Mouse (Mus musculus): ENCODE measurements at regions not wholly inside any gene's neighbourhood (a gene's known extent, or its start where the extent isn't known, plus 50 kb on each side); places are given as distances from the start of the nearest gene placed in this dataset.

DNA sequence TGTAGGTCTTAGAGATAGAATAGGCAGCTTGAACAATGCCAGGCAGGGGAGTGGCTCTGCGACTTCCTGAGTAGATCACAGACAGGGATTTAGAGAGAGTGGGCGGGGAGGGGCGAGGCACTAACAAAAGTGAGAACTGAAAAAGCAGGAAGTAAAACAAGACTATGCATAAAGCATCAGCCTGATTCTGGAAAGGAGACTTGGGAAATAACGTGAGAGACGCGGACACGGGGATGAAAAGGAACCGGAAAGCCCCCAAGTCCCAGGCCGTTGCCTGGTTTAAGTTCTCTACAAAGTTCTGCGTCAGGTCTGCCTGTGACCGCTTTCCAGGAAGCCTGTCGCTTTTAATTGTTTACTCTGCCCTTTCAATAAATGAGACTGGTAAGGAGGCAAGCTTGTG lies 86.3 kb downstream of the D16Ertd472e start:
- H3K4me2 ChIP-seq (replicated peaks; ENCODE audit: low read depth, low read length, severe bottlenecking): peak overlapping the region; percentile 20; the same call in 1 of the 2 replicates
- no peak for ATAC-seq (ENCODE audit: low FRiP score, low read depth)
- H3K27ac ChIP-seq (replicated peaks; ENCODE audit: low read depth, low read length): no peak overlapping the region

DNA sequence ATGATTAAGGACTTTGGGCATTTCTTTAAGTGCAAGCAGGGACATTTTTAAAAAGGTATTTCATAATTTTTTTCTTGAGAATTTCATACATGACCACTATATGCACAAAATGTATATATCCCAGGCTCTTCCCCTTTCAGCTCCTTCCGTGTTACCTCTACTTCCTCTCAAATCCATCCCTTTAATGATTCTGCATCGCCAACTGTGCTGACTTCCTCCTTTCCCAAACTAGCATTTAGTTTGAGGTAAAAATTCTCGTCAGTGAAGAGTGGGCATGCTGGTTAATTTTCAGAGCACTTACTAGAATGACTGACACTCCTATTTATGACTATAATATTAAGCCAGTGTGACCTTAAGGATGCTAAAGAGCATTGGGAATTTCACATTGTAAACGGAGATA lies 86.9 kb downstream of the D16Ertd472e start:
- Histone ChIP-seq H3K36me3 (ENCODE audit: control insufficient read depth, insufficient read depth, low read length) (no peaks in the 10 kb centered on the region), H3K27ac (replicated peaks; ENCODE audit: low read depth, low read length) (no peak overlapping the region), H3K9ac (ENCODE audit: low read depth, low read length, severe bottlenecking) (no peak overlapping the region), H3K4me3 (replicated peaks; ENCODE audit: low read length) (no peak overlapping the region), H3K4me1 (ENCODE audit: control insufficient read depth, insufficient read depth, low read length) (no peaks in the 10 kb centered on the region), H3K4me2 (replicated peaks; ENCODE audit: low read depth, low read length, severe bottlenecking) (no peak overlapping the region), H3K27me3 (ENCODE audit: control insufficient read depth, insufficient read depth, low read length) (no peaks in the 10 kb centered on the region), H3K9me3 (ENCODE audit: control insufficient read depth, low read length) (no peaks in the 10 kb centered on the region)
- ATAC-seq (ENCODE audit: low FRiP score, low read depth) (no peak), DNase-seq (ENCODE audit: low spot score) (no peak)
- TF ChIP-seq POLR2A (IDR thresholded peaks at IDR 0.05; ENCODE audit: borderline replicate concordance, extremely low read depth, insufficient read depth, insufficient read length): no peak
- 42% methylated on average over 4 of the region's 4 CpGs for WGBS

More for the DNA sequence above, 86.3 kb downstream of the D16Ertd472e start:
- H3K4me3 ChIP-seq (replicated peaks; ENCODE audit: low read length): no peak overlapping the region
- H3K9ac ChIP-seq (ENCODE audit: low read depth, low read length, severe bottlenecking): 0 out of 2 replicates have a peak overlapping the region, but pooled peaks have one; percentile 3
- WGBS: 21% methylated on average over 12 of the region's 12 CpGs
- no peaks in the 10 kb centered on the region for H3K36me3 ChIP-seq (ENCODE audit: control insufficient read depth, insufficient read depth, low read length)
- no peaks in the 10 kb centered on the region for H3K9me3 ChIP-seq (ENCODE audit: control insufficient read depth, low read length)
- H3K27me3 ChIP-seq (ENCODE audit: control insufficient read depth, insufficient read depth, low read length): no peaks in the 10 kb centered on the region
- DNase-seq (ENCODE audit: low spot score): peak; percentile 4
- no peak for TF ChIP-seq POLR2A (IDR thresholded peaks at IDR 0.05; ENCODE audit: borderline replicate concordance, extremely low read depth, insufficient read depth, insufficient read length)
- no peaks in the 10 kb centered on the region for H3K4me1 ChIP-seq (ENCODE audit: control insufficient read depth, insufficient read depth, low read length)

DNA sequence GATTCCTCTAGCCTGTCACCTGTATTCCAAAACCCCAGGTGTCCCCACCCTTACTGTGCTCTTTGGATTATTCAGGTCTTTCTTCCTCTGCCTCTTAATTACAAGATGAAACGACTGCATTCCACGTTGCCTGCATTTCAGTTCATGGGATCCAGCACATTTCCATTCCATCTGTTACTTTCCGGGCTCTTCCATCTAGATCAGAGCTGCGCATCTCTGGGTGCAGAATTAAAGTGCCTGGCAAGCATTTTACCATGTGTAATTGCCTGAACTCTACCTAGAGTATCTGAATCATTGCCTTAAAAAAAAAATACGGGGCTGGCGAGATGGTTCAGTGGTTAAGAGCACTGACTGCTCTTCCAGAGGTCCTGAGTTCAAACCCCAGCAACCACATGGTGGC lies 90.0 kb downstream of the D16Ertd472e start:
- ATAC-seq (ENCODE audit: low FRiP score, low read depth): no peak
- no peaks in the 10 kb centered on the region for H3K4me1 ChIP-seq (ENCODE audit: control insufficient read depth, insufficient read depth, low read length)
- H3K36me3 ChIP-seq (ENCODE audit: control insufficient read depth, insufficient read depth, low read length): no peaks in the 10 kb centered on the region
- 88% methylated on average over 6 of the region's 6 CpGs for WGBS
- H3K4me3 ChIP-seq (replicated peaks; ENCODE audit: low read length): no peak overlapping the region
- H3K27ac ChIP-seq (replicated peaks; ENCODE audit: low read depth, low read length): no peak overlapping the region
- H3K4me2 ChIP-seq (replicated peaks; ENCODE audit: low read depth, low read length, severe bottlenecking): no peak overlapping the region
- no peak for TF ChIP-seq POLR2A (IDR thresholded peaks at IDR 0.05; ENCODE audit: borderline replicate concordance, extremely low read depth, insufficient read depth, insufficient read length)
- no peak overlapping the region for H3K9ac ChIP-seq (ENCODE audit: low read depth, low read length, severe bottlenecking)
- no peaks in the 10 kb centered on the region for H3K9me3 ChIP-seq (ENCODE audit: control insufficient read depth, low read length)
- DNase-seq (ENCODE audit: low spot score): no peak
- H3K27me3 ChIP-seq (ENCODE audit: control insufficient read depth, insufficient read depth, low read length): no peaks in the 10 kb centered on the region

DNA sequence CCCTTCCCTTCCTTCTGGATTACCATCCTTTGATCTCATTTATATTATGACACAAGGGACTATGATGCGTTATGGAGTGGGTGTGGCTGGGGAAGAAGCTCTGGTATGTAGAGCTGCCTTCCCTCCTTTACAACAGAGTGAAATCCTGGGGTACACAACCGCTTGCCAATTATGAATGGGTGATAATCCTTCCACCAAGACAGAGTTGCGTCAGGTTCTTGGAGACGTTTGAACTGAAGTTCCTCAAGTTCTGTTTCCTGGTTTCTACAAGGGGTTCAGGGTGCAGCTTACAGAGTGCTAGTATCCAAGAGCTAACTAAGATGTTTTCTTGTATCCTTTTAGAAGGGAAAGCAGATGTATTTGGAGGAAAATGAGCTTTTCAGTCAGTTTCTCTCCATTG lies 92.2 kb downstream of the D16Ertd472e start:
- no peak overlapping the region for H3K4me3 ChIP-seq (replicated peaks; ENCODE audit: low read length)
- ATAC-seq (ENCODE audit: low FRiP score, low read depth): no peak

DNA sequence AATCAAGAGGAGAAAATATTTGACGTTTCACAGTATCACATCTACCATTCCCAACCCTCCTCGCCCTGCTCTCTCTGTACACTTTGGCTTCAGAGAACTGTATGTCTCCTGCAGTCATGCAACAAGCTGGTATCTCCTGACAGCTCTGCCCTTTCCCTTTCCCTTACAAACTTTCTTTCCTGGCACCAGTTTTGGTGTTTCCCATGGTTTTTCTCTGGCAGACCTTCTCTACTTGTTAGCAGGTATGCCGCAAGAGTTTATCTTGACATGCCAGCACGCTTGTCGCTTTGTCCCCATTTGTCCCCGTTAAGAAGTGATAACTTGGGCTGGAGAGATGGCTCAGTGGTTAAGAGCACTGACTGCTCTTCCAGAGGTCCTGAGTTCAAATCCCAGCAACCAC lies 94.9 kb downstream of the D16Ertd472e start:
- no peak overlapping the region for H3K4me3 ChIP-seq (replicated peaks; ENCODE audit: low read length)
- no peaks in the 10 kb centered on the region for H3K36me3 ChIP-seq (ENCODE audit: control insufficient read depth, insufficient read depth, low read length)
- 86% methylated on average over 6 of the region's 6 CpGs for WGBS
- DNase-seq (ENCODE audit: low spot score): no peak
- TF ChIP-seq POLR2A (IDR thresholded peaks at IDR 0.05; ENCODE audit: borderline replicate concordance, extremely low read depth, insufficient read depth, insufficient read length): no peak
- H3K4me1 ChIP-seq (ENCODE audit: control insufficient read depth, insufficient read depth, low read length): no peaks in the 10 kb centered on the region
- no peak overlapping the region for H3K4me2 ChIP-seq (replicated peaks; ENCODE audit: low read depth, low read length, severe bottlenecking)
- ATAC-seq (ENCODE audit: low FRiP score, low read depth): no peak
- H3K27me3 ChIP-seq (ENCODE audit: control insufficient read depth, insufficient read depth, low read length): no peaks in the 10 kb centered on the region
- H3K9ac ChIP-seq (ENCODE audit: low read depth, low read length, severe bottlenecking): no peak overlapping the region
- no peak overlapping the region for H3K27ac ChIP-seq (replicated peaks; ENCODE audit: low read depth, low read length)
- H3K9me3 ChIP-seq (ENCODE audit: control insufficient read depth, low read length): no peaks in the 10 kb centered on the region

More for the DNA sequence above, 92.2 kb downstream of the D16Ertd472e start:
- Histone ChIP-seq H3K9me3 (ENCODE audit: control insufficient read depth, low read length) (no peaks in the 10 kb centered on the region), H3K36me3 (ENCODE audit: control insufficient read depth, insufficient read depth, low read length) (no peaks in the 10 kb centered on the region), H3K9ac (ENCODE audit: low read depth, low read length, severe bottlenecking) (no peak overlapping the region), H3K4me1 (ENCODE audit: control insufficient read depth, insufficient read depth, low read length) (no peaks in the 10 kb centered on the region), H3K27ac (replicated peaks; ENCODE audit: low read depth, low read length) (no peak overlapping the region), H3K27me3 (ENCODE audit: control insufficient read depth, insufficient read depth, low read length) (no peaks in the 10 kb centered on the region), H3K4me2 (replicated peaks; ENCODE audit: low read depth, low read length, severe bottlenecking) (no peak overlapping the region)
- 85% methylated on average over 4 of the region's 4 CpGs for WGBS
- TF ChIP-seq POLR2A (IDR thresholded peaks at IDR 0.05; ENCODE audit: borderline replicate concordance, extremely low read depth, insufficient read depth, insufficient read length): no peak
- no peak for DNase-seq (ENCODE audit: low spot score)

DNA sequence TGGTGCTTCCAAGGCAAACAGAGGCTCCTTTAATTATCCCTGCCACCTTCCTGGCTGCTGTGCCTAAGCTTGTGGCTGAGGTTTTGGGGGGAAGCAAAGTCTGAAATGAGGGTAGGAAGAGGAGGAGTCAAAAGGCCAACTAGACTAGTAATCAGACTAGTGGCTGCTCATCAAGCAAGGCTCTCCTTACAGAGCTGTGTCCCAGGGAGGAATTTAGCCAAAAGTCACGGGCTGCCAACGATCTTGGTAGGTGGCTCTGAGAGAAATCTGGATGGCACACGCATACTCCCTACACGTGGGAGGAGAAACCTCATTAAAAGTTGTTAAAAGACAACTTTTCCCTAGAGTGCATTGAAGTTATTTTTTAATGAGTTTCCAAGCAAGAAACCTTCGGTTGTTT lies 95.4 kb downstream of the D16Ertd472e start:
- Histone ChIP-seq H3K36me3 (ENCODE audit: control insufficient read depth, insufficient read depth, low read length) (no peaks in the 10 kb centered on the region), H3K27me3 (ENCODE audit: control insufficient read depth, insufficient read depth, low read length) (no peaks in the 10 kb centered on the region), H3K9ac (ENCODE audit: low read depth, low read length, severe bottlenecking) (no peak overlapping the region), H3K4me3 (replicated peaks; ENCODE audit: low read length) (no peak overlapping the region), H3K4me2 (replicated peaks; ENCODE audit: low read depth, low read length, severe bottlenecking) (no peak overlapping the region), H3K4me1 (ENCODE audit: control insufficient read depth, insufficient read depth, low read length) (no peaks in the 10 kb centered on the region), H3K9me3 (ENCODE audit: control insufficient read depth, low read length) (no peaks in the 10 kb centered on the region), H3K27ac (replicated peaks; ENCODE audit: low read depth, low read length) (no peak overlapping the region)
- DNase-seq (ENCODE audit: low spot score): no peak
- TF ChIP-seq POLR2A (IDR thresholded peaks at IDR 0.05; ENCODE audit: borderline replicate concordance, extremely low read depth, insufficient read depth, insufficient read length): no peak
- ATAC-seq (ENCODE audit: low FRiP score, low read depth): no peak
- 29% methylated on average over 5 of the region's 5 CpGs for WGBS
